Mouse (Mus musculus): Measurements from ENCODE around the gene Gm49358.

GRCm38 (mm10) chr10:86777614-86778319 lies 14.0 kb downstream of the Gm49358 start:
- TF ChIP-seq POLR2A (IDR thresholded peaks at IDR 0.05; ENCODE audit: low read depth, low read length) (no peak), CTCF (conservative IDR thresholded peaks at IDR 0.05 in 1 of 2, IDR thresholded peaks at IDR 0.05 in 1 of 2; ENCODE audit: low read depth in 2 of 2, low read length in 2 of 2) (no peak), E2F4 (IDR thresholded peaks at IDR 0.05; ENCODE audit: insufficient replicate concordance, low read depth, low read length) (no peak)

Measured in CH12.LX (cell line).